Mouse (Mus musculus): ENCODE data around the gene Olfr17. TPM values are rescaled to one million over a fixed set of nuclear protein-coding genes. Genes with fewer than 3 reads are reported as not detected.

The Olfr17 gene
- under 1 TPM; 0.14 to 0.17 TPM for polyA plus RNA-seq (2017; shearing (Covaris generic))

GRCm38 (mm10) chr7:107092920-107093319 lies at the start of gene Olfr17:
Olfr17 (plus strand) TSS chr7:107093220.

GRCm38 (mm10) chr7:107070681-107071080 lies 22.3 kb upstream of the Olfr17 start, which contains the start of gene Olfr714:
Olfr714 (plus strand) TSS chr7:107070981.

DNA sequence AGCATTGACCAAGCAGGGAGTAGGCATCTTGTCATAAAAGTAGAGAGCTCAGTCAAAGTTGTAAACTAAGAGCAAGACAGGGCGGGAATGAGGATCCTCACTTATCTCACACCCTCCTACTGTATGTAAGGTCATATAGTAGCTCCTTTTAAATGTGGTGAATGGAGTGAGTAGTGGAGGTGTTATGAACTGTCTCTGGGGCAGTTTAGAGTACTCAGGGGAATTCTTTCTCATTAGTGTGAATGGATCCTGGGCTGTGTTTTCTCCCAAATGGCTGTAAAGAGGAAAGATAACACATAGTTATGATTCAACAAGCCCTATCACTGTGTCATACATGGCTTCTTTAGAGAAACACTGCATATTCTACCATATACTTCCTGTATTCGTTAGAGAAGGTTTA lies 17.2 kb downstream of the Olfr17 start, which contains the start of gene Olfr715b:
Gene Olfr715b (minus strand): TSS at position 101 of the 400 bp plus-strand sequence.

GRCm38 (mm10) chr7:107130983-107131382 lies 38.0 kb downstream of the Olfr17 start, which contains the start of gene Olfr715:
Olfr715 (minus strand) TSS chr7:107131083.

GRCm38 (mm10) chr7:107138027-107138426 lies 45.0 kb downstream of the Olfr17 start, which contains the start of gene Olfr716:
Olfr716 (plus strand) TSS chr7:107138327.

Other genes starting within 250 kb of the Olfr17 start
- not detected for gene Olfr703, start 249.9 kb upstream of the Olfr17 start, polyA plus RNA-seq (2017; shearing (Covaris generic))
- under 1 TPM in 1 of 2 experiments, not detected in 1; 0.09 TPM for gene Olfr704, start 230.0 kb upstream of the Olfr17 start, polyA plus RNA-seq (2017; shearing (Covaris generic))
- gene Olfr705, start 216.3 kb upstream of the Olfr17 start, polyA plus RNA-seq (2017; shearing (Covaris generic)) = under 1 TPM in 1 of 2 experiments, not detected in 1; 0.41 TPM
- gene Olfr706, start 205.1 kb upstream of the Olfr17 start, polyA plus RNA-seq (2017; shearing (Covaris generic)) = not detected
- not detected for gene Olfr707, start 192.0 kb upstream of the Olfr17 start, polyA plus RNA-seq (2017; shearing (Covaris generic))
- under 1 TPM in 1 of 2 experiments, not detected in 1; 0.28 TPM for gene Olfr1532-ps1, start 185.2 kb upstream of the Olfr17 start, polyA plus RNA-seq (2017; shearing (Covaris generic))
- gene Olfr709-ps1, start 161.0 kb upstream of the Olfr17 start, polyA plus RNA-seq (2017; shearing (Covaris generic)) = under 1 TPM in 1 of 2 experiments, not detected in 1; 0.42 TPM
- gene Olfr710, start 144.9 kb upstream of the Olfr17 start, polyA plus RNA-seq (2017; shearing (Covaris generic)) = not detected
- gene Olfr6, start 129.3 kb upstream of the Olfr17 start, polyA plus RNA-seq (2017; shearing (Covaris generic)) = under 1 TPM in 1 of 2 experiments, not detected in 1; 0.18 TPM
- under 1 TPM in 1 of 2 experiments, not detected in 1; 0.15 TPM for gene Olfr711, start 117.8 kb upstream of the Olfr17 start, polyA plus RNA-seq (2017; shearing (Covaris generic))
- not detected for gene Olfr2, start 87.1 kb upstream of the Olfr17 start, polyA plus RNA-seq (2017; shearing (Covaris generic))
- not detected for gene Olfr713, start 62.0 kb upstream of the Olfr17 start, polyA plus RNA-seq (2017; shearing (Covaris generic))
- not detected for gene Olfr714, start 22.2 kb upstream of the Olfr17 start, polyA plus RNA-seq (2017; shearing (Covaris generic))
- gene Olfr715b, start 17.1 kb downstream of the Olfr17 start, polyA plus RNA-seq (2017; shearing (Covaris generic)) = not detected
- gene Olfr715, start 37.9 kb downstream of the Olfr17 start, polyA plus RNA-seq (2017; shearing (Covaris generic)) = under 1 TPM in 1 of 2 experiments, not detected in 1; 0.05 TPM
- under 1 TPM in 1 of 2 experiments, not detected in 1; 0.98 TPM for gene Olfr716, start 45.1 kb downstream of the Olfr17 start, polyA plus RNA-seq (2017; shearing (Covaris generic))
- not detected for gene Nlrp14, start 73.8 kb downstream of the Olfr17 start, polyA plus RNA-seq (2017; shearing (Covaris generic))
- gene Rbmxl2, start 116.2 kb downstream of the Olfr17 start, polyA plus RNA-seq (2017; shearing (Covaris generic)) = not detected

All from activated CD4-positive, CD25-positive, alpha-beta regulatory T cell (primary cell).